Mouse (Mus musculus): ENCODE data around the gene Gm49358.

Gene Gm49358

DNA sequence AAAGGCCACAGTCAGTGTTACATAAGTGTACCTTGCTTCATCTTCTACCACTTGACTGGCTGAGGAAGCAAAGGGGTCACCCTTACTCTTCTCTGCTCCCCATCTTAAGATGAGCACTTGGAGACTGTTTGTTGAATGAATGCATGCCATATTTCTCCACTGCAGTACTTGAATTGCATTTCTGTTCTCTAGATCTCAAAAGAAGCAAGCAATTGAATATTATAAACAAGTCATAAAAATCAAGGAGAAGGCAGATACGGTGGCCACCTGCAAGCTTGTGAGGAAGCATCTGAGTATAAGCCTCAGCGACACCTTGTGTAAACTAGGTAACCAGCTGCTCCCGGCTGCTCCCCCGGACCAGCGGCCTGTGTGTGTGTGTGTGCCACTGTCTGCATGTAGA lies at the start of gene Gm49358:
Gene Gm49358 (plus strand): TSS at position 301 of the 400 bp plus-strand sequence.
- DNase-seq (ENCODE audit: low read depth) = no peak

GRCm38 (mm10) chr10:86727548-86727980 lies 36.2 kb upstream of the Gm49358 start:
- no peak for DNase-seq (ENCODE audit: low read depth)

DNA sequence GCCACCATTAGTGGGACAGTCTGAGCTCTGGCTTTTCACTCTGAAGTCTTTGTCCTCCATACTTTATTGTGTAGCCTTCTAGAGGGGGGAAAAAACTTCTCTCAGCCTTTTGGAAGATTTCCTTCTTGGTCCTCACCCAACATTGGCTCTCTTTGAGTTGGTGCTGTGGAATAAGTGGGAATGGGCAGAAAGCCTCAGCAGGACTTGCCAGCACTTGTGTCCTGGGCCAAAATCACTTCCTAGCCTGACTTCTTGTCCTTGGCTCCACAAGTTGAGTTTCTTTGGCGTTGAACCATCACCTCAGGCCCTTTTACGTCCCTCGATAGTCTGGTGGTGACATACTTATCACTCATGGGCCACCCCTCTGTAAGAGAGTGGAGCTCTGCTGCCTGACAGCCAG lies 35.6 kb upstream of the Gm49358 start:
- DNase-seq (ENCODE audit: low read depth) = no peak

GRCm38 (mm10) chr10:86730823-86731499 lies 32.8 kb upstream of the Gm49358 start:
- DNase-seq (ENCODE audit: low read depth) = peak; percentile 80

DNA sequence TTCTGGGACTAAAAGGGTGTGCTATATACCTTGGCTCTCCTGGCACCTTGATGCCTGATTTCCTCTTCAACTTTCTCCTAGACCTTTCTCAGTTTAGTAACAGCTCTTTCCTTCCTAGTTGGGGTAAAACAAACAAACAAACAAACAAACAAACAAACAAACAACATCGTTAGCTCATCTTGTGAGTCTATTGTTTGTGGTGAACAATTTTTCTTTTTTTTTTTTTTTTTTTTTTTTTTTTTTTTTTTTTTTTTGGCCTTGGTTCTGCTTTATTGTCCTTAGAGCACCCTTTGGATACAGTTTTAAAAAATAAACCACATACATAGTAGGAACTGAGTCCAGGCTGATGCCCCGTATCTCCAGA lies 32.3 kb upstream of the Gm49358 start:
- no peak for DNase-seq (ENCODE audit: low read depth)

DNA sequence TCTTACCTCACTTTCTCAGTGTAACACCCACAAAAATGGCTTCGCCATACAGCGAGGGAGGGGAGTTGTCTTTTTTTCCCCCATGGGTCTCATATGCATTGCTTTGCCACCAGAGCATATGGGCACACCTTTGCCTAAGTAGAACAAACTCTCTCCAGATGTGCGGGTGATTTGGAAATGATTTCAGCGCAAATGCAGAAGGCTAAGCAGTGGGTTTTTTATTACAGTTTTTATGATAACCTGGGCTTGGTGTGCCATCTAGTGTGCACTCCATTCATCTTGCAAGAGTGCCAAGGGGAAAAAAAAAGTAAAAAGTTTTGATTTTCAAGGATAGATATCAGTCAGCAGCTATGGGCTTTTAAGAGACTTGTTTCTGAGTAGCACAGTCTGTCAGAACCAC lies 28.7 kb upstream of the Gm49358 start:
- no peak for DNase-seq (ENCODE audit: low read depth)

DNA sequence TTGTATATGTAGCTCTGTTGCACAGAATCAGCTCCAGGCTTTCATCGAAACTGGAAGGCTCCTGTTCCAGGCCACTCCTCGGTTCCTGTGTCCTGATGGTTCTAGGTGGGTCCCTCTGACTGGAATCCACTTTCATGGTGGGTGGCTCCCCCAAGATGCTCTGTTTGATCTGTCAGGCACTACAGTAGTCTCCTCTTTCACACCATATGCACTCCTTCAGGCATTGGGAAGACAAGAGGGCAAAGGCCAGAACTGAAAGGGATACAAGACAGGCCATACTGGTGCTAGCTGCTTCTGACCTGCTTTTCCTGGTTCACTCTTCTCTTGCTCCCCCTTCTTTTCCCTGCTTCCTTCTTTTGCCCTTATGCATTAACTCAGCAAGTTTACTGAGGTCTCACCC lies 20.9 kb upstream of the Gm49358 start:
- no peak for DNase-seq (ENCODE audit: low read depth)

- no peak for DNase-seq (ENCODE audit: low read depth)
Measured at GRCm38 (mm10) chr10:86744306-86744705, 19.5 kb upstream of the Gm49358 start.

DNA sequence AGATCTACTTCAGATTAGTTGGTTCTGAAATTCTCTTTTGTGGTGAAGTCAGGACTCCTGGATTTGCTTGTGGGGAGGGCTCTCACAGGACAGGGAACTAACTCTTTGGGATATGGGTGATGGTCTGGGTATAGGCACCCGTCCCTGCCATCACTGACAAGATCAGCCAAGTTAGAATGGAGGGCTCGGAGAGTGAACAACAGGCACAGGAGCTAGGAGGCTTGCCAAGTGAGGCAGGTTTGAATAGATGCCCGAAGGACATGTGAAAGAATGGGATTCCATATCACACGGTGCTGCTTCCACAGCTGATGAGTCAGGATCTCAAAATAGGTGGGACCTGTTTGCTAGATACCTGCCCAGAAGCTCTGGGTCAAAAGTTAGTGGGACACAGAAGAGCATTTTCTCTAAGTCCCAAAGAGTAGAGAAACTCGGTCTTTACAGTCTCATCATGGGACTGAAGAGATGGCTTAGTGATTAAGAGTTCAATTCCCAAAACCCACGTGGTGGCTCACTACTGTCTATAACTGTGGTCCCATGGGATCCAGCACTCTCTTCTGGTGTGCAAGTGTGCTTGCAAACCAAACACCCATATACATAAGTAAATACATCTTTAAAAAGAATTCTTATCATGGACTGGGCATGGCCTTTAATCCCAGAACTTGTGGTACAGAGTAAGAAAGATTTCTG lies 7.8 kb upstream of the Gm49358 start:
- no peak for DNase-seq (ENCODE audit: low read depth)

GRCm38 (mm10) chr10:86757724-86758123 lies 6.0 kb upstream of the Gm49358 start:
- no peak for DNase-seq (ENCODE audit: low read depth)

DNA sequence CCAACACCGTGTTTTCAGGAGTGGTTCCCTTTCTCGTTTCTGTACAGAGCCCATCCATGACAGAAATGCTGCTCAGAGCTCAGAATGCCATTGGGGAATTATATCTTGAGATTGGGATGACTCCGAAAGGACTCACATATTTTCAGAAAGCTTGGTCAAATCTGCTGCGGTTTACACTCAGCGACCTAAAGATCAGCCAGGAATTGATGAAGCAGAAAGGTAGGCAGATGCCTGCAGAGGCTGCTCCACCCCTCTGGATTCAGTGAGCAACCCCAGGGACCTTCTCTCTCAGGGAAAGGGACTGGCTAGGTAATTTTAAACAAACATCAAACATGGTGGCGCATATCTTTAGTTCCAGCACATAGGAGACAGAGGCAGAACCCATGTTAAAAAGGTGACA lies 5.6 kb upstream of the Gm49358 start:
- DNase-seq (ENCODE audit: low read depth) = no peak

DNA sequence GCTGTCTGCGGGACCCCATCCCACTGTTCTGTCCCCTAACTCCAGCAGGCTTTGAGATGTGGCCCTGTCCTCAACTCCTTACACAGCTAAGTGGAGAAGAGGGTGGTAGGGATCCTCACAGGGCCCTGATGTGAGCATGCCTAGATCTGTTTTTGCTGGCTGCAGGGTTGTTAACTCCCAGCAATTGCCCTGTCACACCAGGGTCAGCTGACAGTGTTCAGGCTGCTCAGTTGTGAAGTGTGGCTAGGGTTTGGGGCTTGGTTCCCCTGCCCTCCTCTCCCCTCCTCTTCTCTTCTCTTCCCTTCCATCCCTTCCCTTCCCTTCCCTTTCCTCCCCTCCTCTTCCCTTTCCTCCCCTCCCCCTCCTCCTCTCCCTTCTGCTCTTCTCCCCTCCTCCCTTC lies 2.5 kb upstream of the Gm49358 start:
- DNase-seq (ENCODE audit: low read depth) = no peak

DNA sequence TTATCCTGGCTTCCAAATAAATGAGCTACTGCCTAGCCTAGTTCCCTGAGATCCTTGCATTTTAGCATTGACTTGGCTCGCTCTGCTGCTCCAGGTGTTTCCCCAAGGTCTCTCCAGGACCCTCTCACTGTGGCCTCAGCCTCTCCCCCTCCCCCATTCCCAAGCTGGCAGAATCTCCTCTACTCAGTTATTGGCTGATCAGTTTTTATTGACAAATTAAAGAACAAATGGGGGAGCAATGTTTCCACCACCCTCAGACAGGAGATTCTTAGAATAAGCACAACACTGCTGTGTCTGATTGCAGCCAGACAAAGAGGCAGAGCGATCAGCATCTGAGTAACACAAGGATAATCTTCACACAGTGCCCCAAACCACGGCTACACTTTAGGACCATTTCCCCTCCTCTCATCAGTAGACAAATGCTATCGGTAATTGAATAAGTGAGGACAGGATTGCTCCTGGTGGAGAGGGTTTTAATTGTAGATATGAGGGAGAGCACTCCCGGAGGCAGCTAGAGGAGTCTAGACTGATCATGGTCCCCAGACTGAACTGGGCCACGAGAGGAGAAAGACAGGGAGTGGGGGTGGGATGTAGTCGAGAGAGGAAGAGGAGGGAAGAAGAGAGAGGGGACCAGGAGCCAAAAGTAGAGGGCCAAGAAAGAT lies 1.9 kb upstream of the Gm49358 start:
- DNase-seq (ENCODE audit: low read depth) = no peak

- no peak for DNase-seq (ENCODE audit: low read depth)
Measured at GRCm38 (mm10) chr10:86762384-86762730, 1.4 kb upstream of the Gm49358 start.

GRCm38 (mm10) chr10:86765344-86765966 lies 1.7 kb downstream of the Gm49358 start:
- no peak for DNase-seq (ENCODE audit: low read depth)

- DNase-seq (ENCODE audit: low read depth) = no peak
Measured at GRCm38 (mm10) chr10:86769216-86769615, 5.4 kb downstream of the Gm49358 start.

DNA sequence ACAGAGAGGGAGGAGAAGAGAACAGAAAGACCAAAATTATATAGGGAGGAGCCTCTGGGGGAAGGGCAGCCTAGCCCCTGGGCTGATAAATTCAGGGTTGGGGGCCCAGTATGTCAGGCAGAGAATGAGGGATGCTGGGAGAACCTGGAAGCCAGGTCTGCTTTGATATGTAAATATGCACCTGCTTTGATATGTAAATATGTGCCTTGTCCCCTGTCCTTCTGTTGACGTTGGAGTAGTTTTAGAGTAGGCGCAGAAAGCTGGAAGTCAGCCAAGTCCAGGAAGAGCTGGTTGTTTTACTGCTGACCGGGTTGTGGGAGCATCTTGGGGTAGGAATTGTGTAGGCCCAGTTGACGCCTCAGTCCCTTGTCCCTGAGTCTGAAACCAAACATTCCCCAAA lies 6.0 kb downstream of the Gm49358 start:
- DNase-seq (ENCODE audit: low read depth) = no peak

GRCm38 (mm10) chr10:86771701-86772100 lies 7.9 kb downstream of the Gm49358 start:
- DNase-seq (ENCODE audit: low read depth) = no peak

DNA sequence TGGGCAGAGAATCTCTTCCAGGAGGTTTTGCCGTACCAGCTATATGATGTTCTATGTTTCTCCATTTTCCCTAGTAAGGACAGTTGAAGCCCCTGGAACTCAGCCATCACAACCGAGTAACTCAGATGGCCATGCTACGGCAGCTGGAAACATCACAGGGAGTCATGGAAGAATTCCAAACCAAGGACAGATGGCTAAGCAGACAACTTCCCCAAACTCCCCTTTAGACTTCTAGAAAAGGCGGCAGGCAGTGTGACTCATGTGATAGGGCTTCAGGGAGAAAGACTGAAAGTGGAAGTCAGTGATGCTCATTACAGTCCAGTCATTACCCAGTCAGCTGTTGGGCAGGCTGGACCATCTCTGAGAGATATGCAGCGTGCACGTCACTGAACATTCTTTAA lies 8.5 kb downstream of the Gm49358 start:
- no peak for DNase-seq (ENCODE audit: low read depth)

DNA sequence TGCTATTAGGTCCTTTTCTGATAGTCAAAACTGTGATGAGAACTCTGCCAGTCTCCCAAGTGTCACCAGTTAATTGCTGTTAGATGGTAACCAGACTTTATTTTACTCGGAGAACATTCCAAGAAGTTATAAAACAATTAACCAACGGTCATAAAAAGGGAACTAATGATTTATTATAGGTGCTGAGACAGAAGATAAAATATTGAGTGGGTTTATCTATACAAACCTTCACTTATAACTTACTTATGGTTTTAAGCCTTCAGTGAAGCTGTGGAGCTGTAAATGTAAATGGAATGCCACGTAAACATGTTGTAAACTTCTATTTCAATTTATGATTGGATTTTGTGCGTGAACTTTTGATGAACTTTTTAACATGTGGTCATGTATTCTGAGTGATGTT lies 9.6 kb downstream of the Gm49358 start:
- DNase-seq (ENCODE audit: low read depth) = no peak

DNA sequence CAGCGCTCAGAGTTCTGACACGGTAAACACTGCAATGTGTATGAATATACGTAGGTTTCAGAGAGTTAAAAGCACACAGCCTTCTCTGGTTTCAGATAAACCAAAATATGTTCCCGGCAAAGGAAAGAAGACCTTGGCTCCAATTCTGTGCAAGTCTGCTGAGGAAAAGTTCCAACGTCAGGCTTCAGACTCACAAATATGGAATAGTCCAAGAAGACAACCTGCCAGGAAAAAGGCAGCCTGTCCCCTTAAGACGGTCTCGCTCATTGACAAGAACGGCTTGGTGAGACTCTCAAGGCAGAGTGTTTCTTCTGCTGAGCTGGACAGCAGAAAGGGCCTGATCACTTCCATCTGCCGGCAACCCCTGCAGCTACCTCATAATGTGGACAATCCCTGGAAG lies 12.5 kb downstream of the Gm49358 start:
- DNase-seq (ENCODE audit: low read depth) = no peak

DNA sequence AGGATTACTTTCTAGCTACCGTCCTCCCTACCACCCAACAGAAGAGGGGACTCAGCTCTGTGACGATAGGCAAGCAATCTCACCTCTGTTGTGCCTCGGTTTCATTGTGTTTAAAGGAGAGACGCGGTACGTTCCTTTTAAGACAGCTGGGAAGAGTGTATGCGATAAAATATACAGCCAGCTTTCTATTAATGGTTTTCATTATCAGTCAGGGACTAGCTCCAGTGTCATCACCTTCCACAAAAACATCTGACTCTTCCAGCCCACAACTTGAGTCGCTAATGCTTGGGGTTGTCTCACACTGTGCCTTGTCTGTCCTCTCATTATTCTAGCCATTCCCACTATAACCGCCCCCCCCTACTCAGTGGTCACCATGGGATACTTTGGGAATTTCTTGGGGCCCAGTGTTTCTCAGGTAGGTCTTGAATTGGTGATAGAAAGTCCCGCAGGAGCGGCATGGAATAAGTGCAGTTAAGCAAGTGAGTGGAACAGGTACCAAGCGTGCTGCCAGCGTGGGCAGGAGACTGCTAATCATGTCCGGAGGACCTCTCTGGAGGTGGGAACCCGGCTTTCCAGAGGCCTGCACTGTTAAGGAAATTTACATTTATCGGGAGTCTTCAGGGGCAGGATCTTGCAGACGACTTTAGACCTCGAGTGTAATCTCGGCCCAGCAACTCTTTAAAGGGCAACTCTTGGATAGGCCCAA lies 14.0 kb downstream of the Gm49358 start:
- no peak for DNase-seq (ENCODE audit: low read depth)
